Mouse (Mus musculus): ENCODE results near the gene Tnfrsf4.

Gene Tnfrsf4

GRCm38 (mm10) chr4:156013637-156014036 is at the start of gene Tnfrsf4:
Gene Tnfrsf4 (plus strand): TSS chr4:156013843.
- DNase-seq (ENCODE audit: low spot score): peak; percentile 39

- no peak for DNase-seq (ENCODE audit: low spot score)
These were observed 49.2 kb upstream of the Tnfrsf4 start for GRCm38 (mm10) chr4:155964396-155964795.

DNA sequence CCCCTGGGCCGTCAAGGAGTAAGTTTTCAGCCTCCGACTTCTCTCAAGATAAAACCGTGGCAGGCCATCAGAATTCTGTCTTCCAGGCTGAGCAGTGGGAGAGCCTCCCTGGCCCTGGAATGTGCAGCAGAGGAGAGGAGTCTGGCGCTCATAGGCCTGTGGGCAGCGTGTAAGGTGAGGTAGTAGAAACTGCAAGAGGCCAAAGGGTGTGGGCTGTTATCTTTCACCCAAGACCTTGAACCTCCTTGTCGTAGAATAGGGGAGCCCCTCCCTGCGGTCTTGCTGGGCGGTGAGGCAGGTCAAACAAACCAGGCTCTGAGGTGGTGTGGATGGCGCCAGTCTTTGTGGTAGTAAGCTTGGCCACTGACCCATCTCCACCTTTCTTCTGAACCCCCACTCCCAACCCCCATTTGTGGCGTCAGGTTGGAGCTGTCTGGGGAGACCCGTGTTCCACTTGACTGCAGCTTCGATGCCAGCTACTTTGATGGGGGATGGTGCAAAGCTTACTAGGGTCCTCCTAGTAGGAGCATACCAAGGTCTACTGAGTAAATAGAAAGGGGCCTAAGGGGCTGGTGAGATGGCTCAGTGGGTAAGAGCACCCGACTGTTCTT is 44.5 kb upstream of the Tnfrsf4 start:
- DNase-seq (ENCODE audit: low spot score): no peak

DNA sequence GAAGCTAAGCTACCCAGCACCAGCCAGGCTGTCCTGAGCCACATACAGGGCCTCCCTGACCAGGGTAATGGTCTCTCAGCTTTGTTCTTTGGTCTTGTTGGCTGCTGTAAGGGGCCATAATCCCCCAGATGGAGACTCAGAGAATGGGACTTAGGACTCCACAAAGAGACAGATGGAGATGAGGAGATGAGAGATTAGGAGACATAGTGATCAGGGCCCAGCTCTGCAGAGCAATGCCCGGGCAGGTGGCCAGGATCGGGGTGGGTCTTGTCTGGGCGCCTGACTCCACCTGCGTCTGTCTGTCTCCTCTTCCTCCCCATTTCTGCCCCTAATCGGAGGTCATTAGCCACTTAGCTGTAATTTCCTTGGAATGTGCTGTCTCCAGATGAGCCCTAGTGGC is 43.4 kb upstream of the Tnfrsf4 start:
- no peak for DNase-seq (ENCODE audit: low spot score)

DNA sequence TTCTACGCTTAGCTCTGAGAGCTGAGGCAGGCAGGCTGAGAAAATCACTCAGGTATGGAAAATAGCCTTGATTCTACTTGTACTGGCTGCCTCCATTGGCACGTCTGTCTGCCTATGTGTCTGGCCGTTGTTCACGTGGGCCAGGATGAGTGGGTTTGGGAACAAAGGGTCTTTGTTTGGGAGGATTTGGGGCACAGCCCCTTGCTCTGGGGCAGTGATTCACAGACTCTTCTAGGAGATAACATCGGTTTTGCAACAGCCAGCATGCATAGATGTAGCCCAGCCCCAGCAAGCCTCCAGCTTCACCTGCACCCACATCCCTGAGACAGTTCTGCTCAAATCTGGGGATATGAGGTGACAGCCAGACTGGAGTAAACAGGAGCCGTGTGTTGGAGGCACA is 41.0 kb upstream of the Tnfrsf4 start:
- DNase-seq (ENCODE audit: low spot score): no peak

- DNase-seq (ENCODE audit: low spot score): no peak
These were observed 40.4 kb upstream of the Tnfrsf4 start for GRCm38 (mm10) chr4:155973239-155973638.

GRCm38 (mm10) chr4:155981436-155982082 is 32.1 kb upstream of the Tnfrsf4 start:
- no peak for DNase-seq (ENCODE audit: low spot score)

- no peak for DNase-seq (ENCODE audit: low spot score)
These were observed 29.9 kb upstream of the Tnfrsf4 start for GRCm38 (mm10) chr4:155983788-155984187.

- DNase-seq (ENCODE audit: low spot score): peak; percentile 43
These were observed 22.3 kb upstream of the Tnfrsf4 start for GRCm38 (mm10) chr4:155991211-155991907.

- no peak for DNase-seq (ENCODE audit: low spot score)
These were observed 21.8 kb upstream of the Tnfrsf4 start for GRCm38 (mm10) chr4:155991908-155992230.

- peak; percentile 83 for DNase-seq (ENCODE audit: low spot score)
These were observed 21.3 kb upstream of the Tnfrsf4 start, which contains the start of the genes B3galt6 and Sdf4 for GRCm38 (mm10) chr4:155992241-155992905. Gene B3galt6 (minus strand): TSS chr4:155992649. Gene Sdf4 (plus strand): TSS chr4:155992872.

GRCm38 (mm10) chr4:155992906-155993547 is 20.6 kb upstream of the Tnfrsf4 start:
- DNase-seq (ENCODE audit: low spot score): peak; percentile 95

DNA sequence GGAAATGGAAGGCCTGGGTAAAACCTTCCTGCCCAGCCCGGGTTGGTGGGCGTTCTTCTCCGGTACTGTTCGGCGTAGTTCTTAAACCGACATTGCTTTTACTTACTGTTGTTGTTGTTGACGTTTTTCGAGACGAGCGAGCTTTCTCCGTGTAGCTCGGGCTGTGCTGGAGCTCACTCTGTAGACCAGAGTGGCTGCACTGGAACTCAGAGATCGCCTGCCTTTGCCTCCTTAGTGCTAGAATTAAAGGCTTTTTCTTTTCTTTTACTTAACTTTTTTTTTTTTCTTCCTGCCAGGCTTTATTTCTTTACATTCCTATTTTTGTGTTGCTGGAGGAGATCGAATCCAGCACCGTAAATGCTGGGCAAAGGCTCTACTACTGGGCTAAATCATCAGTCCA is 20.0 kb upstream of the Tnfrsf4 start:
- DNase-seq (ENCODE audit: low spot score): no peak

DNA sequence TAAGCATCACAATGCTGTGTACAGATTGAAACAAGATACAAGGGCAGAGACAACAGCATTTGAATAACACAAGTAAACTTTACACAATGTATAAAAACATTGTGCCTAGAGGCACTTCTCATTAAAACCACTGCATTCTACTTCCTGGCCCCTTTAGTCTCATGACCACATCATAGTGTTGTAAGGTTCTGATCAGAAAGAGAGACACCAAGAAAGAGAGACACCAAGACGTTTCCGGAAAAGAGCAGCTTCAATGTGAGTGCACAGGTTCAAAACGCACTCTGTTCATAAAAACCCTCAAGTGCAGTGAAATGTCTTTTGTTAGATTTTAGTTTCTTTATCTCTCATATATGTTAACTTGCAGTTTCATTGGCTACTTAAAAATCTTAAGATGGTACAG is 9.5 kb upstream of the Tnfrsf4 start:
- no peak for DNase-seq (ENCODE audit: low spot score)

- DNase-seq (ENCODE audit: low spot score): no peak
These were observed 5.3 kb upstream of the Tnfrsf4 start for GRCm38 (mm10) chr4:156008369-156008768.

DNA sequence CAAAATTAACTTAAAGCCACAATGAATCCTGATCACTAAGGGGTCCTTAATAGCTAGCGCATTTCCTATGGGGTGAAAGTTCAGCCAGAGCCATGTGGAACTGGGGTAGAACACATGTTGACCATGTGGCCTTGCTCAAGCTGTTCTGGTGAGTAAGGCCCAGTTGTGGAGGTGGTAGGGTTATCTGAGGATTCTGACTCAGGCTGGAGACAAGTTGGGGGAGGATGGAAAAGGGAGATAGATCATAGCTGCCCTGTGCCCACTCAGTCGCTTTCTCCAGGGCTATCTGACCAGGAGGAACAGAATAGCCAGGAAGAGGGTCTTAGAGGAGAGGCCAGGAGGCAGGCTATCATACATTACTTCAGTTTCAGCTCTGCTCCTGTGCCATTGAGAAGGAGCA is 793 bp downstream of the Tnfrsf4 start:
- DNase-seq (ENCODE audit: low spot score): no peak

DNA sequence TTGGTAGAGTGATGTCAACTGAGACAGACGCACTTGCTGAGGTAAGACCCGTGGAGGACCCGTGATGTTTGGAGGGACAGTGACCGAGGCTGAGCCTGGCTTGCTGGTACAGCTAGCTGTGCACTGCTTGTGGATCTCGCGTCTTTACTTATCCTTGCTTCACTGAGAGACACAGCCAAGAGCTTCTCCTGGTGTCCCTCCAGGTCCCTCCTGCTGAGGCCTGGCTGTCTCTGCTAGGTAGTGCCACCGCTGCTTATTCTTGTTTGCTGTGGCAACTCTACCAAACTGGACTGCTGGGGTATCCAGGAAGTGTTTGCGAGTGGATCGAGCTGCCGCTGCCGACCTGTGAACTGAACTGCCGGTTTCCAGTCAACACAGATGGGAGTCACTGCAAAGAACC is 6.1 kb downstream of the Tnfrsf4 start:
- no peak for DNase-seq (ENCODE audit: low spot score)

DNA sequence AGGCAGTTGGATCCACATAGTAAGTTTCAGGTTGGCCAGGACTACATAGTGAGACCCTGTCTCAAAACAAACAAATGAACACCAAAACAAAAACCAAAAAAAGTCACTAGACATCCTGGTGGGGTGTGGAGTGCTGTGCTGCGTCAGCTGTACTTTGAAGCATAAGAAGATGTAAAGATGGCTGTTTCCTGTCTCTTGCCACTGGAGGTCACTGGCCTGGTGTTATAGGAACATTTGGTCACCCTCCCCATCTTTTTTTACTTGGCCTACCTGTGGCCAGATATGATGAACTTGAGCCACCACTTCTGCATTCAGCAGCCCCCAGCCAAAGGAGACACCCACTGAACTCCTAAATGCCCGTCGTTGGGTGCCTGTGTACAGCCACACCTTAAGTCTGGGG is 7.7 kb downstream of the Tnfrsf4 start:
- DNase-seq (ENCODE audit: low spot score): no peak

DNA sequence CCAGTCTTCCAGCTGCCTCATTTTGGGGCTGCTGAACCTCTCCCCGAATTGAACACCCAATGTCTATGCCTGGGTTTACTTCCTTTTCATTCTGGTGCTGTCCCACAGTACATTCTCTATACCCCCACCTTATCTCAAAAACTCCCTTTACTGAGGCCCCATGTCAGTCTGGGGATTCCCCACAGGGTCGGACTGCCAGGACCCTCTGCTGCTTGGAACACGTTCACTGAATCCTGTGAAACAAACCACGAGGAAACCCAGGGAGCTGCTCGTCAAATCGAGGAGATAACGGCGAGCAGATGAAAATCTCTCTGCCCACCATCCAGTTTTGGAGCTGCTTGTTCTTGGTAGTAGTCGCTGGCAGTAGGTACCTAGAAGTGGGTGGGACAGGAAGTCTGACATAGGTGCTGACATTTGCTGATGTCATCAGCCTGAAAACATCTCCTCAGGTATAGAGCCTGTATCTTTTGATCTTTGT is 8.3 kb downstream of the Tnfrsf4 start:
- no peak for DNase-seq (ENCODE audit: low spot score)

GRCm38 (mm10) chr4:156023520-156023919 is 9.9 kb downstream of the Tnfrsf4 start:
- no peak for DNase-seq (ENCODE audit: low spot score)

GRCm38 (mm10) chr4:156024184-156024583 is 10.5 kb downstream of the Tnfrsf4 start:
- DNase-seq (ENCODE audit: low spot score): no peak

GRCm38 (mm10) chr4:156026013-156026412 is 12.4 kb downstream of the Tnfrsf4 start, which contains the start of gene Tnfrsf18:
Gene Tnfrsf18 (plus strand): TSS chr4:156026164.
- DNase-seq (ENCODE audit: low spot score): no peak
